Mouse (Mus musculus): ENCODE data around the gene Uqcrc2. TPM values are rescaled to one million over a fixed set of nuclear protein-coding genes. Genes with fewer than 3 reads are reported as not detected.

Gene Uqcrc2
- polyA plus RNA-seq, 1 experiment from 2014 or later: 210 TPM

DNA sequence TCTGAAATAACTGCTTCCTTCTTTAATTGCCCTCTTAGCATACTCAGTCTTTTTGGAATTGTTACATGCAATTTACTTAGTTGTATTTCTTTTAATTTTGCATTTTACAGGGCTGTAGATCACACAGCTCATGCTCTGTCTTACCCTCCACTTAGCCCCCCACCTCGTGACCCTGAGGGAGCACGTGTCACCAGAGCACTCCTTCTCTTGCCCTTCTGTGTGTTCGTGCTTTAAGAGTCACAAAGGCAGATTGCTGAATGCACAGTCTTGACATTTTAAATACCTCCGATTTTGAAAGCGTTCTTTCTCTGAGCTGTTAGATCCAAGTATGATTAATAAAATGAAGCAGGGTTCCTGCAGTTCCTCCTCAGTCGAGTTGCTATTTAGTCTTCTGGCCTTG, 60.2 kb downstream of the Uqcrc2 start:
- H3K4me1 ChIP-seq: peaks cover 14% of the 10 kb centered on the region; the same call in 1 of the 2 replicates
- no peaks in the 10 kb centered on the region for H3K9me3 ChIP-seq (replicated peaks)
- no peak overlapping the region for H3K4me2 ChIP-seq
- peaks cover 15% of the 10 kb centered on the region; the same call in 1 of the 2 replicates for H3K36me3 ChIP-seq (ENCODE audit: poor library complexity, severe bottlenecking)
- no peak for ATAC-seq
- 32% methylated on average over 6 of the region's 6 CpGs for WGBS
- H3K27ac ChIP-seq: no peak overlapping the region
- H3K9ac ChIP-seq: no peak overlapping the region
- no peaks in the 10 kb centered on the region for H3K27me3 ChIP-seq
- H3K4me3 ChIP-seq: no peak overlapping the region

DNA sequence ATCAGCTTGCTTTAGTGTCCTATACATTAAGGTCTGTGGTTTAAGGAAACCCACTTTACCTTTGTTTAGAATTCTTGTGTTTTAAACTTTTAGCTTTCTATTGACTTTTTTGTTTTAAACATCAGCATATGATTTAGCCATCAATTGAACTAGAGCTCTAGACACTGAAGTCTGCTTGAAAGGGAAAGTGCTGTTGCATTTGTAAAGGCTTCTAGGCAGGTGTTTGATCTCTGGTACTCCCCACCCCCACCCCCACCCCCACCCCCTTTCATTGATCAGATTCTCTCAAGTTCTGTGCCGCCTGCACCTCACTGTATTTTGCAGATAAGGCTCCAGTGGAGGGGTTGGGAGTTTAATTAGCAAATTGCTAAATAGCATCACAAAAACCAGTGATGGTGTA, 60.7 kb downstream of the Uqcrc2 start:
- peaks cover 14% of the 10 kb centered on the region; the same call in 1 of the 2 replicates for H3K36me3 ChIP-seq (ENCODE audit: poor library complexity, severe bottlenecking)
- no peaks in the 10 kb centered on the region for H3K9me3 ChIP-seq (replicated peaks)
- no peak overlapping the region for H3K27ac ChIP-seq
- no peaks in the 10 kb centered on the region for H3K27me3 ChIP-seq
- no peak overlapping the region for H3K9ac ChIP-seq
- 44% methylated on average over 1 of the region's 1 CpGs for WGBS
- no peak overlapping the region for H3K4me2 ChIP-seq
- no peak for ATAC-seq
- H3K4me1 ChIP-seq: peaks cover 14% of the 10 kb centered on the region; the same call in 1 of the 2 replicates
- H3K4me3 ChIP-seq: no peak overlapping the region

DNA sequence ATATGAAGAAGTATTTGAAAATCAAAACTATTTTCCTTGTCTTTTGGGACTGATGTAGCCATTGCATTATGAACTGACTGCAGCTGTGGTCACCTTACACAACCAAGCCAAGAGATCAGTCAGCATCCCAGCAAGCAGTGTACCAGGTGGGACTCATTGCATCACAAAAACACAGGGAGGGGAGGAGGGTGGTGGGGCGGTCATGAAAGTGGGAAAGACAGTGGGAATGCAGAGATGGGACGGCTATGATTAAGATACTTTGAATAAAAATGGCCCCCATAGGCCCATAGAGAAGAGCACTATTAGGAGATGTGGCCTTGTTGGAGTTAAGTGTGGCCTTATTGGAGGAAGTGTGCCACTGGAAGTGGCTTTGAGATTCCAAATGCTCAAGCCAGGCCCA, 61.4 kb downstream of the Uqcrc2 start:
- no peak overlapping the region for H3K4me3 ChIP-seq
- ATAC-seq: no peak
- whole genome bisulfite sequencing: 98% methylated on average over 2 of the region's 2 CpGs
- H3K36me3 ChIP-seq (ENCODE audit: poor library complexity, severe bottlenecking): peaks cover 10% of the 10 kb centered on the region; the same call in 1 of the 2 replicates
- H3K27me3 ChIP-seq: no peaks in the 10 kb centered on the region
- H3K4me2 ChIP-seq: no peak overlapping the region
- no peaks in the 10 kb centered on the region for H3K9me3 ChIP-seq (replicated peaks)
- no peak overlapping the region for H3K9ac ChIP-seq
- H3K27ac ChIP-seq: no peak overlapping the region
- peaks cover 14% of the 10 kb centered on the region; the same call in 1 of the 2 replicates for H3K4me1 ChIP-seq

DNA sequence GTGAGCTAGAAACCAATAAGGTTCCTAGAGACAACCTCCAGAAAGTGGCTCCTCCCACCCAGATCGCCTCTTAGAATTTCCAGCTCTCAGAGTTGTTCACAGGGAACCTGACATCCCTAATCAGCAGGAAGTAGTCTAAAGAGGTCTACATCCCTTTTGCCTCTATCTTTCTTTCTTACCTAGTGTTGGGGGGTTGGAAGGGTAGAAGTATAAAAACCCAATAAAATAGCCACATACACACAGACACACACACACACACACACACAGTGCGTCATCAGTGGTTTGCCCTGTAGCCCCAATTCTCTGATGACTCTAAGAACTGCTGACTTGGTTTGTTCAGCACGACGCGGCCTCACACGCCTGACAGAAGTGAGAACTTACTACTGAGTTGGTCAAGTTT, 64.6 kb downstream of the Uqcrc2 start:
- Histone ChIP-seq H3K27ac (no peak overlapping the region), H3K9ac (no peak overlapping the region), H3K9me3 (replicated peaks) (no peaks in the 10 kb centered on the region), H3K36me3 (ENCODE audit: poor library complexity, severe bottlenecking) (no peaks in the 10 kb centered on the region), H3K4me2 (no peak overlapping the region), H3K27me3 (no peaks in the 10 kb centered on the region), H3K4me3 (no peak overlapping the region), H3K4me1 (peaks cover 14% of the 10 kb centered on the region; the same call in 1 of the 2 replicates)
- ATAC-seq: no peak
- 89% methylated on average over 6 of the region's 6 CpGs for WGBS

DNA sequence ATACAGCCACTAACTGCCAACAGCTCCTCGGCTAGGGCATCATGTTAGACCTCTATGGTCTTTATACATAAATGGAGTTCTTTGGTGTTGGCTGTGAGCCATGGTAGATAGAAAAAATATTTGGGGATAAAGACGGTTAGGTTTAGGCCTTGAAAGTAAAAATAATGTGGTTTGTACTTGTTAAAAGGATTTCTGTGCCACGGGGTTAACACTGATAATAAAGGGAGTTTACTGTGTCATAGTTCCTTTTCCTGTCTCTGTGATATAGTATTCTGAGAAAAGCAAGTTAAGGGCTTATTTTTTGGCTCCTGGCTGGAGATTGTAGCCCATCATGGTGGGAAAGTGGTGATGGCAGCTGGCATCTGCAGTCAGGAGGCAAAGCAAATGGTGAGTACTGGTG, 68.9 kb downstream of the Uqcrc2 start:
- H3K36me3 ChIP-seq (ENCODE audit: poor library complexity, severe bottlenecking): no peaks in the 10 kb centered on the region
- WGBS: 84% methylated on average over 3 of the region's 3 CpGs
- H3K9me3 ChIP-seq (replicated peaks): no peaks in the 10 kb centered on the region
- no peak overlapping the region for H3K4me2 ChIP-seq
- no peak overlapping the region for H3K9ac ChIP-seq
- ATAC-seq: no peak
- no peak overlapping the region for H3K4me3 ChIP-seq
- peaks cover 8% of the 10 kb centered on the region; the same call in 1 of the 2 replicates for H3K4me1 ChIP-seq
- no peaks in the 10 kb centered on the region for H3K27me3 ChIP-seq
- H3K27ac ChIP-seq: no peak overlapping the region

Other genes with a start within 250 kb of the Uqcrc2 start
- gene Abca16, start 225.5 kb upstream of the Uqcrc2 start, polyA plus RNA-seq (2015; fragmentation: Nextera tagmentation; extraction: Ambion mirVana): not detected in 2 replicates
- 0.23 and 0.57 TPM in 2 replicates for gene Pdzd9, start 35.2 kb downstream of the Uqcrc2 start, polyA plus RNA-seq (2015; fragmentation: Nextera tagmentation; extraction: Ambion mirVana)
- 14.1 and 16.5 TPM in 2 replicates for gene Mosmo, start 42.4 kb downstream of the Uqcrc2 start, polyA plus RNA-seq (2015; fragmentation: Nextera tagmentation; extraction: Ambion mirVana)
- gene Vwa3a, start 104.1 kb downstream of the Uqcrc2 start, polyA plus RNA-seq (2015; fragmentation: Nextera tagmentation; extraction: Ambion mirVana): 0.84 TPM in 2 replicates
- gene Gm5737, start 177.2 kb downstream of the Uqcrc2 start, polyA plus RNA-seq (2015; fragmentation: Nextera tagmentation; extraction: Ambion mirVana): not detected in 2 replicates
- 19.2 and 22.0 TPM in 2 replicates for gene Eef2k, start 207.7 kb downstream of the Uqcrc2 start, polyA plus RNA-seq (2015; fragmentation: Nextera tagmentation; extraction: Ambion mirVana)

Data from forebrain, embryonic 13.5 days (tissue).